ENCODE assay signal across 11 mouse cellular contexts in genomic region chr7:102345893-102346292, GRCm38 (mm10).
A peak's percentile ranks its signal among the peaks of the same experiment; 100 is the strongest.
DNase-seq lines count a peak whose midpoint lies in the region; ATAC-seq lines count a peak whose summit lies in the region.
"Had no signal": no experiment of that assay in that cellular context is flagged by ENCODE, and none has a peak within 500 bp of the region (broad histone marks: within the 10 kb centered on the region; RNA-seq: fewer than 3 reads in every experiment).

No protein-coding gene starts in this region.

- no peak overlapping the region for H3K9ac ChIP-seq in embryonic facial prominence, embryonic 14.5 days (ENCODE audit: low read depth, low read length)
- H3K9ac ChIP-seq: forebrain, embryonic 12.5 days; limb, embryonic 13.5 days had no signal

- H3K27ac ChIP-seq in embryonic facial prominence, embryonic 14.5 days (replicated peaks; ENCODE audit: low read depth, low read length) = peak overlapping the region; percentile 58
- H3K27ac ChIP-seq: forebrain, embryonic 12.5 days; limb, embryonic 13.5 days had no signal

- peaks cover 5% of the 10 kb centered on the region; the same call in 1 of the 2 replicates for H3K4me1 ChIP-seq in embryonic facial prominence, embryonic 14.5 days (ENCODE audit: control insufficient read depth, insufficient read depth, low read length)
- H3K4me1 ChIP-seq: forebrain, embryonic 12.5 days; limb, embryonic 13.5 days had no signal

- H3K4me3 ChIP-seq in embryonic facial prominence, embryonic 14.5 days (ENCODE audit: low read depth, low read length) = no peak overlapping the region
- H3K4me3 ChIP-seq: forebrain, embryonic 12.5 days; limb, embryonic 13.5 days had no signal

- H3K36me3 ChIP-seq in embryonic facial prominence, embryonic 14.5 days (ENCODE audit: control insufficient read depth, insufficient read depth, low read length) = no peaks in the 10 kb centered on the region
- H3K36me3 ChIP-seq: forebrain, embryonic 12.5 days; limb, embryonic 13.5 days had no signal

- no peak for ATAC-seq in embryonic facial prominence, embryonic 14.5 days (ENCODE audit: low read depth)
- ATAC-seq in inflammation-experienced regulatory T-cells, adult 6 months = no peak

- no peak overlapping the region for H3K4me2 ChIP-seq in embryonic facial prominence, embryonic 14.5 days (ENCODE audit: low read depth, low read length)
- H3K4me2 ChIP-seq: forebrain, embryonic 12.5 days; limb, embryonic 13.5 days had no signal

- DNase-seq in kidney, adult 9 months = peak; percentile 26
- no peak for DNase-seq in kidney, adult 18-20 months
- peak; percentile 79 for DNase-seq in embryonic facial prominence, embryonic 14.5 days (ENCODE audit: low spot score)
- DNase-seq in heart, postnatal 4 days = peak; percentile 39
- peak; percentile 38 for DNase-seq in skeletal muscle tissue, adult 2 months (ENCODE audit: low read depth, low spot score)
- no peak for DNase-seq in thymus, adult 18-20 months
- DNase-seq: cerebellum, postnatal 25 days; layer of hippocampus, postnatal 36 days had no signal

- 21% methylated on average over 2 of the region's 2 CpGs for WGBS in embryonic facial prominence, embryonic 14.5 days

- no peaks in the 10 kb centered on the region for H3K9me3 ChIP-seq in embryonic facial prominence, embryonic 14.5 days (ENCODE audit: control insufficient read depth, low read length)
- H3K9me3 ChIP-seq: forebrain, embryonic 12.5 days; limb, embryonic 13.5 days had no signal

- H3K27me3 ChIP-seq in embryonic facial prominence, embryonic 14.5 days (replicated peaks; ENCODE audit: control insufficient read depth, insufficient read depth, low read length) = no peaks in the 10 kb centered on the region
- H3K27me3 ChIP-seq: forebrain, embryonic 12.5 days; limb, embryonic 13.5 days had no signal

Comparison
In these comparisons a context has a peak if more than half of its experiments do, and no peak if none do; other contexts are left out.
1. DNase-seq: peak in kidney, adult 9 months (single experiment), embryonic facial prominence, embryonic 14.5 days (single experiment), heart, postnatal 4 days (single experiment) and skeletal muscle tissue, adult 2 months (single experiment); none in kidney, adult 18-20 months (single experiment) and thymus, adult 18-20 months (0 of 2).